Mouse (Mus musculus): ENCODE results near the gene Vps37c. TPM values are rescaled to one million over a fixed set of nuclear protein-coding genes. Genes with fewer than 3 reads are reported as not detected.

Vps37c gene
- total RNA-seq, 2 experiments from 2014 or later, result 18.9 to 21.5 TPM

DNA sequence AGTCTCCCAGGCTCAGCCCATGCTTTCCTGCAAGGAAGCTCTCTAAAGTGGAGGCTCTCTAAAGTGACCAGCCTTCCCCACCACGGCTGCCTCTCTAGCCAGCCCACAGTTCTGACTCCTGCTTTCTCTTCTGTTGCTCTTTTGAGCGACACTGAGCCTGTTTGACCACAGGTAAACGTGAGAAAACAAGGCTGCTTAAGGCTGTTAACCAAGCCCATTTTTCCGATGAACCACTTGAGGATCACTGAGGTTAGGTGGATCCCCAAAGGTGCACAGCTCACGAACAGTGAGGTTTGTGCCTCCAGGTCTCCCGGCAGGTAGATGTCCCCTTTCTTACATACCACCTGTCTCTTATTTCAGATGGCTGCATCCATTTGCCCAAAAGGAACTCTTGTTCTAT, 53.6 kb downstream of the Vps37c start:
- no peak for DNase-seq

DNA sequence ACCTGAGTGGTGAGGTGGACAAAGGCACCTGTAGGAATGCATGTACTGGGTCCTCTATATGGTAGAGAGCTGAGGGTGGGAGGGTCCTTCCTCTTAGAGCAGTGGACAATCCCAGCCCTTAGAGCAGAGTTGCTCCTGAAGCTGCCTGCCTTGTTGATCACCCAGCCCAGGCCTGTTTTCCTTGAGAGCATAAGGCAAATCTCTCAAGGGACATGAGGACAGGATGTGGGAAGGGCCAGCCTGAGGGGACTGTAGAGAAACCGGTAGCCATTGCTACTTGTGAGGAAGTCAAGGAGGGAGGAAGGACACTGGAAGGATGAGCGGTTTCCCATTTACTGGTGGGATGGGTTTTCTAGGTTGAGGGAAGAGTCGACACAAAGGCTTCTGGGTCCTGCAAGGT, 54.0 kb downstream of the Vps37c start:
- DNase-seq, result no peak

- DNase-seq, result no peak
Observed at GRCm38 (mm10) chr19:10747182-10747581, 58.6 kb downstream of the Vps37c start.

DNA sequence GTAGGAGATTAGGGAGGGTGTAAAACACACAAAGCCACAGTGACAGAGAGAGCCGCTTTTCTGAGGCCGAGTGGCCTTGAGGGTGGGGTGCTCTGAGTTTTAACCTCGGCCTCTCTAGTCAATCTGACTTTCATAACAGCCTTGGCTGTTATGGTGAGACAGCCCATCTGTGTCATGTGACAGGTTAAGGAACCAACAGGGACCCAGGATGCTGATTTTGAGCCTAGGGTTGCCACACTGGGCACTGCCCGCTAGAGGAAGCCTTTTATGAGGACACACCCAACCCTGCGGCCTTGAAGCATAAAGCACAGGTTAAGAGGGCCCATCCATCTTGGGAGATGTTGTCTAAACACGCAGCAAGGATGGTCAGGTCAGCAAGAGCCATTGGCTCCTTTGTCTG, 59.2 kb downstream of the Vps37c start:
- DNase-seq, result peak; percentile 12

DNA sequence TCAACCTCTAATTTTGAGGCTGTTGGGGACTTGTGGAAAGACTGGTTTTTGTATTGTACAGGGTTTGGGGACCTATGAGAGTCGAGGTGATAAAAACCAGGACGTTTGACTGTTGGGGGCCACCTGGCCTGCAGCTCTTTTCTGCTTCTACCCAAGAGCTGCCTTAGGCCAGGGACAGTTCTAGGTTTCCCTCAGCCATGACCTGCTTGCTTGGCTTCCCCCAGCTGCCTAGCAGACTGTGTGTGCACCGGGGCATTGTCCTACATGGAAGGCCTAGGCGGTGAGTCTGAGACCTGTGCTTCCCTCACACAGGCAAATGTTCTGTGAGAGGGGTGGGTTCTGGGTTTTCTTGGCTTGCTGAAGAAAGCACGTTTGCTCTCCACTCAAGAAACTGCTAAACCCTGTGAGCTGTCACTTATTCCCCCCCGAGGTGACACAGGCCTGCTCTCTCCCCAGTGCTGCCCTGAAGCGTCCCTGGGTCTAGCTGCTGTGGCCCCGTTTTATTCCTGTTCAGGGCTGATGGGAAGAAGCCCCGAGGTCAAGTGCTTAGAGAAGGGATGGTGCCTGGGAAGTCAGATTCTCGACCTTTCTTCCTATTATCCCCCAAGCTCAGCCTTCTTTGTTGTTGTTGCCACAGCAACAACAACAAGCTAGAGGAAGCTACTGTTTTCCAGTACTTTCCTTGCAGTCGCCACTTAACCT, 60.0 kb downstream of the Vps37c start:
- DNase-seq, result no peak

DNA sequence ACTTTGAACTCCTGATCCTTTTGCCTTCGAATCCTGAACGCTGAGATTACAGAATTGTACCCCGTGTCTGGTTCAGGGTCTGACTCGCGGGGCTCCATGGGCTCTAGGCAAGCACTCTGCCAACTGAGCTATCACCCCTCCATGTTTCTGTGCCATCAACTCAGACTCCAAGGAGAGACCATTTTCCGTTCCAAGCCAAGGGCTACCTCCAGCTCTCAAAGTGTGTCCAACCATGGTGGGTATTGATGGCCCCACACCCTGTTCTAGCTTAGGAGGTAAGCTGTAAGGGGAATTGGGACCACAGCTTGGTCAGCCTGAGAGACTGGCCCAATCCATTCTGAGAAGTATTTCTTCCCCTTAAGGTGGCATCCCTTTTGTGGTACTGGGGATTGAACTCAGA, 60.8 kb downstream of the Vps37c start:
- DNase-seq, result no peak

- no peak for DNase-seq
Observed at GRCm38 (mm10) chr19:10750161-10750560, 61.6 kb downstream of the Vps37c start.

GRCm38 (mm10) chr19:10751607-10752006, 63.1 kb downstream of the Vps37c start:
- DNase-seq, result no peak

GRCm38 (mm10) chr19:10752106-10752505, 63.6 kb downstream of the Vps37c start:
- no peak for DNase-seq

GRCm38 (mm10) chr19:10752646-10753045, 64.1 kb downstream of the Vps37c start:
- DNase-seq, result no peak

DNA sequence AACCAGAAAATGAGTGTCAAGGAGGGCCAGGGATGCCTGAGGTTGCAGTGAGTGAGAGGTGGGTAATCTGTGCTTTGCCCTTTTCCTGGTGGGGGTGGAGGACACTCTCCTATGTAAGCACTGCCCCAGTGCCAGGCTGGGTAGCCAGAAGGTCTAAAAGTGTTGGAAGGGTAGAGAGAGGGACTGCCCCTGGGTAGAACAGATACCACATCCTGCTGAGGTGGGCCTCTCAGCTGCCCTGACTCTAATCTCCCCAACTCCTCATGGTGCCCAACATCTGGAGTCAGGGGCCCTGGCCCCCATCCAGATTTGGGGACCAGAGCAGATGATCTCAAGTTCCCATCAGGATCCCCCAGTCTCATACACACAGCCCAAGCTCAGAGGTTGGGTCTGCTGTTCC, 68.6 kb downstream of the Vps37c start:
- DNase-seq, result no peak

DNA sequence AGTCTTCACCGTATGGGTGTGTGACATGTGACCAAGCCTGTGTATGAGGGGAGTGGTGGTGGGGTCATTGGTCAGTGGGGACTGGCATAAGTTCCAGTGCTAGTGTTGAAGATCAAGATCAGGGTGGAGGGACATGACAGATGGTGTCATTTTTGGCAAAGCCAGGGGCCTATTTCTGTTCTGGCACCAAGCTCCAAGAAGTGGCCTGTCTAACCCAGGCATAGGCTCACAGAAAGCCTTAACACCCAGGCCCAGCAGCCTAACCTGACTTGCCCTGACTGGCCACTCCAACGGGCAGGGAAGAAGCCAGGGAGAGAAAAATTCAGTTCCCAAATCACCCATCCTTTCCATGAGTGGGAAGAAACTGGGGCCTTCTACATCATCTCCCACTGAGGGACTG, 69.0 kb downstream of the Vps37c start:
- no peak for DNase-seq

- DNase-seq, result no peak
Observed at GRCm38 (mm10) chr19:10758708-10759107, 70.2 kb downstream of the Vps37c start.

GRCm38 (mm10) chr19:10759525-10759924, 71.0 kb downstream of the Vps37c start:
- no peak for DNase-seq

GRCm38 (mm10) chr19:10759983-10760831, 71.7 kb downstream of the Vps37c start:
- no peak for DNase-seq

DNA sequence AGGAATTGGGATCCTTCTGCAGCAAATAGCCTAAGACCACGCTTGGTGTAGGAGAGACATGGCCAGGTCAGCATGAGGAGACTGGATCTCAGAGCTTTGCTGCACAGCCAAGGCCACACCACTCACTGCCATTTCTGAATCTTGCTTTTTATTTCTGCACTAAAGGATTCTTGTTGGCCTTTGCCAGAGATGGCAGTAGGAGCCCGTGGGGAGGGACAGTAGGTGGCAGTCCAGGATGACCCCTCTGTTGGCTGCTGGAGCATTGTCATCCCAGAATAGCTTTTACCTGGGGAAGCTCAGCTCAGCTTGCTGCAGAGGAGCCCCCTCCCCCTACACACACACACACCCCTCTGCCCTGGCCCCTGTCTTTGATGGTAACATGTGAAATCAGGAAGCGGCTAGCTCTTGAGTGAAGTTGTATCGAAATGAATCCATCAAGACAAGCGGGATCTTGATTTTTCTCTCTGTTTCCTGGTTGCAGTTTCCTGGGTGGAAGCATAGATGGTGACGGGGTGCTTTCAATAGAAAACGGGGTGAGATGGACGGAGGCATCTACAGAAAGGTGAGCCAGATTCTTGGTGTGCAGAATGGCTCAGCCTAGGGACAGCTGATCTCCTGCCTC, 73.4 kb downstream of the Vps37c start:
- no peak for DNase-seq

DNA sequence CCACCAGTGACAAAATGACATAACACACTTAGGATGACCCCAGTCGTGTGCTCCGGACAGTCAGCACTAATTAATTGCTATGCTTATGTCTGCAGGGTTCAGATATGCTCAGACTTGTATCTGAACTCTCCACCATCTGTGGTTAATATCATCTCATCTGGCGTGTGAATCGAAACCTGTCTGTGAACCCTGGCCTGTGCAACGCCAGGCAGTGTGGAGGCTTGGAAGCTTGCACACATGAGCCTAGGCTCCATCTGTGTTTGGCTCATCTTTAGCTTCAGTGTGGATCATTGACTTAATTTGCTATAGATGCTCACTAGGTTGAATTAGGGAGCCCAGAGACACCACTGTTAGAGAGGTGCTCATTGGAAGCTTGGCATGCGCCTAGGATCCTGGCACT, 73.9 kb downstream of the Vps37c start:
- DNase-seq, result no peak

GRCm38 (mm10) chr19:10763381-10764031, 75.0 kb downstream of the Vps37c start:
- DNase-seq, result no peak
